ENCODE assay signal across 21 mouse cellular contexts in genomic region chr2:104260920-104261740, GRCm38 (mm10).
DNase-seq lines count a peak whose midpoint lies in the region; ATAC-seq and TF ChIP-seq lines count a peak whose summit lies in the region.
"Had no signal": no experiment of that assay in that cellular context is flagged by ENCODE, and none has a peak within 500 bp of the region (broad histone marks: within the 10 kb centered on the region; RNA-seq: fewer than 3 reads in every experiment).

No protein-coding gene starts in this region.

- no peaks in the 10 kb centered on the region for H3K36me3 ChIP-seq in lung, embryonic 14.5 days (ENCODE audit: insufficient read depth)
- no peaks in the 10 kb centered on the region for H3K36me3 ChIP-seq in midbrain, embryonic 10.5 days
- H3K36me3 ChIP-seq: limb, embryonic 12.5 days; liver, embryonic 12.5 days; midbrain, embryonic 13.5 days; neural tube, embryonic 12.5 days had no signal

- H3K4me3 ChIP-seq in lung, embryonic 14.5 days (ENCODE audit: low read depth, low read length): no peak overlapping the region
- no peak overlapping the region for H3K4me3 ChIP-seq in midbrain, embryonic 10.5 days
- H3K4me3 ChIP-seq: limb, embryonic 12.5 days; liver, embryonic 12.5 days; midbrain, embryonic 13.5 days; neural tube, embryonic 12.5 days had no signal

- H3K4me2 ChIP-seq in lung, embryonic 14.5 days: no peak overlapping the region
- H3K4me2 ChIP-seq: heart, embryonic 11.5 days; limb, embryonic 12.5 days; liver, embryonic 12.5 days; midbrain, embryonic 13.5 days; neural tube, embryonic 12.5 days had no signal

- H3K27me3 ChIP-seq in lung, embryonic 14.5 days (ENCODE audit: insufficient read depth, low read length): no peaks in the 10 kb centered on the region
- 0 out of 2 replicates have a peak, but pooled peaks cover 5% of the 10 kb centered on the region for H3K27me3 ChIP-seq in midbrain, embryonic 10.5 days (ENCODE audit: low read depth, poor library complexity, severe bottlenecking)
- H3K27me3 ChIP-seq: midbrain, embryonic 13.5 days; neural tube, embryonic 12.5 days had no signal

- H3K27ac ChIP-seq in lung, embryonic 14.5 days (ENCODE audit: low read depth): no peak overlapping the region
- H3K27ac ChIP-seq in midbrain, embryonic 10.5 days (replicated peaks): no peak overlapping the region
- H3K27ac ChIP-seq: limb, embryonic 12.5 days; liver, embryonic 12.5 days; macrophage; midbrain, embryonic 13.5 days; neural tube, embryonic 12.5 days had no signal

- no peaks in the 10 kb centered on the region for H3K9me3 ChIP-seq in lung, embryonic 14.5 days (ENCODE audit: low read depth, low read length)
- no peaks in the 10 kb centered on the region for H3K9me3 ChIP-seq in midbrain, embryonic 10.5 days (replicated peaks)
- H3K9me3 ChIP-seq: limb, embryonic 12.5 days; liver, embryonic 12.5 days; midbrain, embryonic 13.5 days; neural tube, embryonic 12.5 days had no signal

- no peak for TF ChIP-seq CTCF in lung, embryonic 14.5 days (IDR thresholded peaks at IDR 0.05; ENCODE audit: low read depth)

- ATAC-seq in frontal cortex, adult (ENCODE audit: low TSS enrichment): peak; percentile 32
- peak; percentile 78 for ATAC-seq in lung, embryonic 14.5 days (ENCODE audit: insufficient read depth)
- ATAC-seq: hindbrain, embryonic 16.5 days; intestine, postnatal 0 days; liver, embryonic 12.5 days; midbrain, embryonic 13.5 days had no signal

- no peaks in the 10 kb centered on the region for H3K4me1 ChIP-seq in lung, embryonic 14.5 days (ENCODE audit: insufficient read depth)
- peaks cover 7% of the 10 kb centered on the region; the same call in 1 of the 2 replicates for H3K4me1 ChIP-seq in midbrain, embryonic 10.5 days
- H3K4me1 ChIP-seq: liver, embryonic 12.5 days; midbrain, embryonic 13.5 days; neural tube, embryonic 12.5 days had no signal

- no peak overlapping the region for H3K9ac ChIP-seq in lung, embryonic 14.5 days
- H3K9ac ChIP-seq: limb, embryonic 12.5 days; liver, embryonic 12.5 days; midbrain, embryonic 13.5 days; neural tube, embryonic 12.5 days had no signal

- DNase-seq in frontal cortex, postnatal 25 days (ENCODE audit: low spot score in 2 of 2): no peak
- peak; percentile 14 for DNase-seq in kidney, adult 9 months
- no peak for DNase-seq in kidney, adult 11 months
- DNase-seq in lung, embryonic 14.5 days: peak; percentile 72
- DNase-seq in lung, adult 18-20 months: no peak
- peak; percentile 3 for DNase-seq in CD4-positive helper T cell, adult 2 months (ENCODE audit: low read depth, low spot score)
- DNase-seq in midbrain, embryonic 10.5 days (ENCODE audit: low spot score): no peak
- DNase-seq: cerebellum, adult 2 months; cerebellum, postnatal 36 days; gastrocnemius, postnatal 14 days; right cerebral cortex, postnatal 4 days; thymus, postnatal 14 days had no signal

- WGBS in lung, embryonic 14.5 days: 60% methylated on average over 18 of the region's 18 CpGs
- WGBS in midbrain, embryonic 10.5 days: 87% methylated on average over 18 of the region's 18 CpGs

Comparison
In these comparisons a context has a peak if more than half of its experiments do, and no peak if none do; other contexts are left out.
1. DNase-seq: peak in kidney, adult 9 months (single experiment), lung, embryonic 14.5 days (single experiment) and CD4-positive helper T cell, adult 2 months (single experiment); none in frontal cortex, postnatal 25 days (0 of 2), kidney, adult 11 months (single experiment), lung, adult 18-20 months (0 of 2) and midbrain, embryonic 10.5 days (single experiment).